Mouse (Mus musculus) A20 (cell line): ENCODE measurements around the gene Lrrc15.
A peak's percentile ranks its signal among the peaks of the same experiment; 100 is the strongest.

ENCODE experiments used
- DNase-seq: peaks from one replicate; pipeline ENCODE4 v3.0.0-alpha.2; 2011; ENCODE audit warnings: low read depth, low spot score

The Lrrc15 gene

DNA sequence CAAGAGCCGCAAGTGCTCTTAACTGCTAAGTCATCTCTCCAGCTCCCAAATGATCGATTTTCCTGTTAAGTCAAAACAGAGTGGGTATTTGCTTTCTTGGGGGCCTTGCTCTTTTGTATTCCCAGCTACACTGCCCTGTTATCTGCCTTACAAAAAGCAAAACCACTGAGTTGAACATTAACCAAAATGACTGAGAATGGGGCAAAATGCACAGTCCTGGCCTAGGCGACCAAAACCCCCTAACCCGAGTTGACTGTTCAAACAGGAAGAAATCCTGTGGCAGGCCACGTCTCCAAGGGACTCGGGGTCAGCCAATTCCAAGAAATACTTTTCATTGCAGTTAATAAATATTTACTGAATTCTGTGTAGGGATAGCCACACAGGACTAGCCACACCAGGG, 44.3 kb downstream of the Lrrc15 start:
- no peak for DNase-seq

DNA sequence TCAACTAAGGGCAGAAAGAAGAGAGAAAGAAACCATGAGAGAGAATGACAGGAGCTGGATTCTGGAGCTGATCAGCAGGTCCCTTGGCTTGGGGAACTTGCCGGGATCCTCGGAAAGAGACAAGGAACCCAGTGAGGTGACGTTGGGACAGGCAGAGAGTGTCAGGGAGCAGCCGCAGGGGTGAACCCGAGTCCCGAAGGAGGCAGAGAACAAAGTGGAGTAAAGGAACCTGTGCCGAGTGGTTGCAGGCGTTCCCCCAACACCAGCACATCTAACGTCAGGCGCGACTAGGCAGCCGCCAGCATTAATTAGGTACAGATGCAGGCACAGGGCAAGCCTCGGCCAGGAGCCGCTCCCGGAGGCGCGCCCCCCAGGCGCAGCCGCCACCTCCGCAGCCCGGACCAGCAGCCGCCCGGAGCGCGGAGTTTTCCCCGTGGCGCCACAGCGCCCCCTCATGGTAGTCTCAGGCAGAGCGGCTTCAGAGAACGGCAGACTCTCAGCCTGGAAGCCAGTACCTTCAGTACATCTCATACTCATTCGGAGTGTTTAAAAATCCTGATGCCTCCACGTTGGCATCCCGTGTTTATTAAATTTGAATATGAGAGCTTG, 46.9 kb downstream of the Lrrc15 start:
- peak; percentile 78 for DNase-seq

DNA sequence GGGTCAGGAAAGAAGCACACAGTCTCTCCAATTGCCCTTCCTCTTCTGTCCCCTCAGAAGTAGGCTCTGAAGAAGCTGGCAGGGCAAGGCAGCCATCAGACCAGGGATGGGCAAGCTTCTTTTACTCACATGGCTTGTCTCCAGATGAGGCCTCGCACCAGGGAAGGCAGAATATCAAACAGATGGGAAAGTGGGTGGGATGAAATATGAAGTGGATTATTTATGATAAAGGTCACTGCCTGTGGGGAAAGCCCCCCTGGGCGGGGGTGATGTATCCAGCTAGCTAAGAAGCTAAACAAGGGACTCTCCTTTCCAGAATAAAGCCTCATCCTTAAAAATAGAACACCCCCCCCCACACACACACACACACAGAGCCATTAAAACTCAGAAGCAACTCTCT, 47.5 kb downstream of the Lrrc15 start:
- DNase-seq = no peak

DNA sequence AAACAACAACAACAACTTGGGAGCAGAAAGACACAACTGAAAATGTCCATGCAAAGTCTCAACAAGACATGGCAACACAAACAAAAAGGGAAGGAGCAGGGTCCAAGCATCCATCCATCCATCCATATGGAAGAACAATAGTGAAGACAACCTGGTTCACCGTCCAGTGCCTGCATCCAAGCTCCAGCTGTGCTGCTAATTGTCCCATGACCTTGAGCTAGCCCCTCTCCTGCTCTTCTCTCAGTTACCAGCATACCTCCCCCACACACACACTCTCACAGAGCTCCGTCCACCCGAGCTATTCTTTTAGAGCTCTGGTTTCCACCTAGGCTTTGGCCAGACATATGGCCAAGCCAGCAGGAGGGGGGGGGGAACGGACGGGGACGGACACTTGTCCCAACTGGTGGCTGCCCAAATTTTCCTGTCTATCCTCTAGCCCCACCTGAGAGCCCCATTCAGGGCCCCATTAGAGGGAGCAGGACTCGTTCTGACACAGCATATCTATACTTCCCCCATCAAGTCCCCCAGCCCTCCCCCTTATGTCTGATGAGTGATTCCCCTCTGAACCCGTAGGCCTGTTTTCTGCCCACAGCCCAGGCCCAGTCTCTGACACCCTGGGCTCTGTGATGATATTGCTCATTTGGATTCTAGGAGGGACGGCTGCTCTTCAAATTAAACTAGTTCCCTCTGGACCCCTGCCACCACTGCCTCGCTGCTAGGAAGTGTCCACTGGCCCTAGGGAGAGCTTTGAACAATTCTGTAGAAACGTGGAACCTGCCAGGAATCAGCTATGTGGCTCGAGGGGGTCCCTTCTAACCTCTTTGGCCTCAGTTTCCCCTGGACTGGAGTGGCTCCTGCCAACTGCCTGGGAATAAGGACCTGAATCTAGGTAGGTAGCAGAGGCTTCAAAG, 48.2 kb downstream of the Lrrc15 start:
- DNase-seq = no peak

DNA sequence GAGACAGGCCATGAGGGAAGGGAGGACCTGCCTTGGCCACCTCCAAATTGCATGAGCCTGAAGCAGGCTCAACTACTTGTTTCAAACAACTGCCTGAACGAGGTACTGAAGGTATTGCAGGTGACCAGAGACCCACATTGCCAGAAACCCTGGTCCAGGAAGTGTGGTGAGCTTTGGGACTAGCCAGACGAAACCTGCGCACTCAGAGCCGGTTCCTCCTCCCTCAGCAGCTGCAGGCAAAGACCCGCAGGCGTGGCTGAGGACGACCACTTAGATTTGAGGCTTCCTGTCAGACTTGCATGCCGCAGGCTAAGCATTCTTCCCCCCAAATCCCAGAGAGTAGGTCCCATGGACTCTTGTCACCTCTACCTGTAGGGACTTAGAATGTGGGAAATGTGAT, 49.0 kb downstream of the Lrrc15 start:
- DNase-seq = peak; percentile 46

DNA sequence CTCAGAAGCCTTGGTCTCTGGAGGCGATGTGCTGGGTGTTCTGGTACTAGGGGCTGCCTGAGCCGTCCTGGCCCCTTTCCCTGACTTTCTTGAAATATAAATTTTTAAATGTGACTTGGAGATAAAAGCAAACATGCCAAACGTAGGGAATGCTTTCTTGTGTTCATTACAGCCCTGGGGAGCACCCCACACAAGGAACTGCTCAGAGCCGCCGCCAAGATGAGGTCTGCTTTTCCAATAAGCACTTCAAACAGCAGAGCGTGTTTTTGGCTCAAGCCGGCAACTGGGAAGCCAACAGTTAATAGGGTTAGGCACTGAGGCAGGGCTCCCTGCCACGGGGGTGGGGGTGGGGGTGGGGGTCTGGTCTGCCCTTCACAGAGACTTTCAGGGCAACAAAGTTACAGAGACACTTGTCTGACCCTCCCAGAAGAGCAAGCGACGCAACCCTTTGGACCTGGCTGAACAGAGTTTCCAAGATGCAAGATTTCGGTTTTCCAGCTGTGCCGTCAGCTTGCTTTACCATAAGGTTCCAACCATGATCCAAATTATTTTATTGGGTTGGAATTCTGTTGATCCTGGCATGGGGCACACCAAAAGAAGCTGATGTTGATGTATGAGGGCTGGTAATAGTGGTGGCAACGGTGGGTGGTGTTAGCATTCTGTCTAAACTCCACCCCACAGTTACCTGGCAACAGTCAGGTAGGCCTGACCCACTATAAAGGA, 51.0 kb downstream of the Lrrc15 start:
- DNase-seq = no peak

DNA sequence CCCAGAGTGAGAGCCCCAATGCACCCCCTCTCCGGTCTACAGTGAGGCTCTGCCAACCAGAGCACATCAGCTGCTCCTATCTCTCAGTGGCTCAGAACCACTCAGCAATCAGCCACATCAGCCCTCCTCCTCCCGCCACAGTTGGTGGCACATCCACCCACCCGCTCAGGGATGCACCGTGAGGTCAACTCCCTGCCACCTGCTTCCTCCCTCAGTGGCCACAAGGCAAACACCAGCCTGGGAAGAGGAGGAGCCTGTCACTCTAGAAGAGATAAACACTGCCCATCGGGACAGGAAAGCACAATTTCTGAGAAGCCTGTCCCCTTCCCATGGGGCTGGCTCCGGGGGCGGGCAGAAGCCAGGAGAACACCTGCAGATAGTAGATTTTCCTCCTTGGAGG, 55.7 kb downstream of the Lrrc15 start:
- DNase-seq = peak; percentile 28

DNA sequence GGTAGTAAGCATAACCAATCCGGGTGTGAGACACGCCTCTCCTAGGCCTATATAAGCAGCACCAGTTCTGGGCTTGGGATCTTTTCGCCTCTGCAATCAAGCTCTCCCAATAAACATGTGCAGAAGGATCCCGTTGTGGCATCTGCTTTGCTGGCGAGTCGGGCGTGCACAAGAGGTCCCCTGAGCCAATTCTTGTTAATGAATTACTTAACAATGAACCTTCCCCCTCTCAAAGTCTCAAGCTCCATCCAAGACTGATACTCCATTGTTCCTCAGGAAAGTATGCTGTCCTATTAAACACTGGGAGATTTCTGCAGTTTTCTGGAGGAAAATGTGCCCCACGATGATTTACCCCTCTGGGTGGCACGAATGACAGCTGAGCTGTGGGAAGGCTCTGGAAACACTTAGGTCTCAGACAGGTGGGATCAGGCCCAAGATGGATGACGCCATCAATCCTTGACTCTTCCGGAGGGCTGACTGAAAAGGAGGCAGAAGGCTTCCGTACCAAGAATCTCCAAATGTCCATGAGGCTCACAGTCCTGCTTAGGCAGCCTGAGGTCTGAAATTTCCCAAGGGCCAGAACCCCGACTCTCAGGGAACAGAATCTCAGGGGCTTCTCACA, 61.8 kb downstream of the Lrrc15 start:
- no peak for DNase-seq
